Mouse (Mus musculus) mouse embryonic stem cell (cell line): ENCODE measurements around the gene Tspan9.

ENCODE experiments used
- in situ Hi-C, 2 experiments: fragments of 300-500 bp; cut with MboI; formaldehyde crosslinking; loops; 1 replicate in 1 of 2; 3 replicates in 1 of 2; pipeline ENCODE4 v1.14.3; 2019 to 2020; ENCODE audit warnings: low sequenced_read_pairs in 2 of 2, low pct_unique_long_range_greater_than_20kb in 1 of 2, mixed read lengths in 1 of 2; ENCODE audit not compliant: unreplicated experiment in 1 of 2

The Tspan9 gene

DNA sequence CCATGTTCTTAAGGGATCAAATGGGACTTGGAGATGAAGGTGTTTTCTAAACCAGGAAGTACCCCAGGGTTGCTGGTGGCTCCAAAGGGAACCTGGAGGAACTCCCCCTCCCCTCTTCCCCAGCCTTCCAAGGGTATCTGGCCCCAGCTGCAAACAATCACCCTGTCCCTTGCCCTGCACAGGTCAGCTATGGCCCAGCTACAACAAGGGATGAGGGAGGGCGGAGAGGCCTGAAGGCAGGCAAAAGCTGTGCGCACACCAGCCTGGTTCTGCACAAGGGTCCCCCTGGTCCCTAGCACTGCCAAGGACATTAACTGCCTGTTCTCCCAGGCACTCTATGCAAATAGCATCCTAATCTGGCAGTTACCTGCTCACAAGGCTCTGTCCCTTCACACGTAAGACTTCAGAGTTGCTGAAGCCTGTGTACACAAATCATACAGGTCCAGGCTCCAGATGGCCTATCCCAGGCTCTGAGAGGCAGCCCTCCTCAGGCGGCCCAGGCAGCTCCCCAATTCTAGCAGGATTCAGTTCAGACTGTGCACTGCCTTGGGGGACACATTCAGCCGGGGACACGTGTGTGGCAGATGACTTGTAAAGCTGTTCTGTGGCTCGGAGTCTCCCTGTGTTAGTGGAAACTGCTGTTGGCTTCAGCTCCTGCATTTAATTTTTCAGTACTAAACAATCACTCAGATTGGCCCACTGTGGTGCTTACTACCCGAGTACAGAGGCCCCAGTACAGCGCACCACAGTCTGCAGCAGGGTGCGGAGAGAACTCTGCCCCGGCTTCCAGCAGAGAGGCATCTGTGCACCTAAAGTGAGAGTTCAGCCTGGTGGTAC lies 133.0 kb downstream of the Tspan9 start:
- in situ Hi-C loops, result no loop called here

GRCm38 (mm10) chr6:128007982-128008562 lies 135.3 kb downstream of the Tspan9 start:
- in situ Hi-C loops, result no loop called here

- in situ Hi-C loops, result no loop called here
Observed at GRCm38 (mm10) chr6:128007241-128007701, 136.1 kb downstream of the Tspan9 start.

GRCm38 (mm10) chr6:128006156-128006555 lies 137.2 kb downstream of the Tspan9 start:
- in situ Hi-C loops, result no loop called here

DNA sequence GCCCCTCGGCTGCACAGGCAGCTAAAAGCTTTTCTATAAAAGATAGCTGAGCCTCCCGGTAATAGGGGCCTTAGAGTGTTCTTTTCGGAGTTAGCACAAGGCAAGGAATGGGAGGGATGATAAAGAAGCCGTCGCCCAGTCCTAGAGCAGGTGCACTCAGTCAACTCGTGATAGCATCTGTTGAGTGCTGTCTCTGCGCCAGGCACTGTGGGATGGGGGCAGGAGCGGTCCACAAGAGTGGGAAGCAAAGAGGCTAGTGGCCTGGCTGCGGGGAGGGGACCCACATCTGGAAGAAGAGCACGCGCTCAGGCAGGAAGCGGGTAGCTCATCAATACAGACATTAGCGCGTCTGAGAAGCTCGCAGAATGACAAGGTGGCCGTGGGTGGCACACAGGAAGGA lies 138.8 kb downstream of the Tspan9 start:
- in situ Hi-C loops, result no loop called here

GRCm38 (mm10) chr6:128003542-128003941 lies 139.9 kb downstream of the Tspan9 start:
- in situ Hi-C loops, result no loop called here

DNA sequence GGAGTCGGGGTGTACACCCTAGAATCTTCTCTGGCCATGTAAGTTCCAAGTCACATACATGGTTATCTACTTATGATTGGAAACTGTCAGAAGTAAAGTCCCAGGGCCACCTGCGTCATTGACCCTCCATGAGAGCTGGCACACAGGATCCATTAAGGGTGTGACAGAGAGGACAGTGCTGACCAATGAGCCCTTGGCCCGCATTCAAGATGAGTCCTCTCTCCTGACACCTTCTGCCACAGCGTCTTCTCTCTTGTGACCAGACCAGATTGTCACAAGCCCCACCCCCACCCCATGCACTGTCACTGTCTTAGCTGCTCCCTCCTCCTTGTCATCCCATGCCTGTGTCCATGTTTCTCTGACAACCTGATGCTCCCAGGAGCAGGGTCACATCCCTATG lies 140.7 kb downstream of the Tspan9 start:
- in situ Hi-C loops, result no loop called here

DNA sequence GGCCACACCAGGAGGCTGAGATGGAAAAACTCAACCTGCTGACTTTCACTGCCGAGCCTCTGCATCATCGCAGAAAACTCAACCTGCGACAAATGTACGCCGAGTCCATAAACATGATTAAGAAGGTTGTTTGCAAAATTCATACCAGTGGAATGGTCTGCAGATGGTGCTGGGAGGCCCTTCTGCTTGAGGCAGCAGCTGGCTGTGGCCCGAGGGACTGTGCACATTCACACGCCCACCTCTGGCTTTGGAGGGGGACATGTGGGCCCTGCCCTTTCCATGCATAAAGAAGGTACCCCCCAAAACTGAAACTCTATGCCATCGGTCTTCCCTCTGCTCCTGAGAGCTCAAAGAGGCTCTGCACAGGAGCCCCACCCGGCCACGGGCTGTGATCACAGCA lies 141.3 kb downstream of the Tspan9 start:
- in situ Hi-C loops, result no loop called here

DNA sequence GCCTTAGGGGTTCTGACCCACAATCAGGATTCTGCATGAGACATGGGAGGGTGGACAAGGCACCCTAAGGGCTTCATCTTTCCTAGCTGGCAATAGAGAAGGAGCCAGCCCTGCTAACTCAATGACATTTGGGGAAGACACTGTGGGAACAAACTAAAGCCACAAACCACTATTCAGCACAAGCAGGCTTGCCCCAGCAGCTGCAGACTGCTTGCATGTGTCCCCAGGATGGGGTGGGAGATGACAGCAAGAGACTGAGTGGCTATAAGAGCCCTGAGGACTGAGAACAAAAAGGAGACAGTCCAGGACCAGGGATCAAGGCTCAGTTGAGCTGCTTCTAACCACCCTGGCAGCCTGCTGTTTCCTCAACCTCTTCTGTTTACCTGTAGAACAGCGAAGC lies 141.8 kb downstream of the Tspan9 start:
- in situ Hi-C loops, result no loop called here

DNA sequence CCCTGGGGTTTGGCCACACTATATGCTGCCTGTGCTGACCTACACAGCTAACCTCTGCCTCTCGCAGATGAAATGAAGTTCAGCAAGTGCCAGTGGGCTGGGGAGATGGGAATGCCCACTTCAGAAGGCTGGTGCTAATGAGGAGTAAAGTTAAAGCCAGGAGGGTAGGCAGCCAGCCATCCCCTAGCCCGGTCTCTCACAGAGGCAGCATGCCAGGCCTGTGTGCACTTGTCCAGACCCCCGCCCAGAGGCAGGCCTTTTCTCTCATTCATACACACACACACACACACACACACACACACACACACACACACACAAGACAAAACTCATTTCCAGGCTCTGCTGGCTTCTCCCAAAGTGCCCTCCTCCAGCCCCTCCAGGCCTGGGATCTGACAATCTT lies 142.6 kb downstream of the Tspan9 start:
- in situ Hi-C loops, result no loop called here

DNA sequence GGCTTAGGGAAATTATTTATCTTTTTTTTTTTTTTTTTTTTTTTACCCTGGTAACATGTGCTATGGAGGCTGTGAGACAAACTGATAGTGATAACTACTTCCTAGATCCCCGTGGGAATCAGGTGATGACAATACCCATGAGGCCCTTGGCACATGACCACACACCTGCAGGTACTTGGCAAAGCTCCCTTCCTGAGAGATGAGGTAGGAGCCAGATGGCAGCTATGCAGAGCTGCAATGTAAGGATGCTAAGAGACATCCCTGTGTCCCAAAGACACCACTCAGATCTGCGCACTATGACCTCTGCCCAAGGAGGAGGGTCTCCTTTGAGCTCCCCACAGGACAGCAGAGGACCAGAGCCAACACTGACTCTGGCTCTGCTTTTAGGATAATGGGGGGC lies 144.3 kb downstream of the Tspan9 start:
- in situ Hi-C loops, result no loop called here

- in situ Hi-C loops, result no loop called here
Observed at GRCm38 (mm10) chr6:127996928-127997327, 146.5 kb downstream of the Tspan9 start.

- in situ Hi-C loops, result no loop called here
Observed at GRCm38 (mm10) chr6:127992993-127993392, 150.4 kb downstream of the Tspan9 start.

DNA sequence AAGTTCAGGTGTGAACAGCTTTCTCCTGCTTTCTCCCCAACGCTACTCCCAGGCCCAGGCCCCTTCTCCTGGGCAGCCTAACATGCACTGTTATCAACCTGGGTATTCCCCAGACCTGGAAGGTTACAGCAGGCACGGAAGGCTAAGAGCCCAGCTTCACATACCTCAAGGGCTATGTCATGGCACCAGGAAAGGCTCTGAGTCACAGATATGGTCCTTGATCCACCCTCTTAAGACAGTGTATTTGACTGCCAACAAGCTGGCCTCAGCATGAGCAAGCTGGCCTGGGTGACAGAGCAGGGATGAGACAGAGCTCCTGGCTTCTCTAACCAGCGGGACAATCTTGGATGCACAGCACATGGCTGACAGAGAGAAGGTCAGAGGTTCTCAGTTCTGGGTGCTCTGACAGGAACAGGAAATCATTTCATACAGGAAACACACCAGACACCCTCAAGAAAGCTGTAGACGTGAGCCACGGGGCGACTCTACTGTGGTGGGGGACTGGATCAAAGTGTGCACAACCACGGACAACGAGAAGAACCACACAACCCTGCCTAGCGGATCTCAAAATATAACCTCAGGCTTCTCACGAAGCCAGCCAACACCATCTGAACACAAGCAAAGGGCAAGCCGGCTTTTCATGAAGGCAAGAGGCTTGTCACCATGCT lies 151.8 kb downstream of the Tspan9 start:
- in situ Hi-C loops, result no loop called here

- in situ Hi-C loops, result no loop called here
Observed at GRCm38 (mm10) chr6:127989624-127990212, 153.7 kb downstream of the Tspan9 start.

DNA sequence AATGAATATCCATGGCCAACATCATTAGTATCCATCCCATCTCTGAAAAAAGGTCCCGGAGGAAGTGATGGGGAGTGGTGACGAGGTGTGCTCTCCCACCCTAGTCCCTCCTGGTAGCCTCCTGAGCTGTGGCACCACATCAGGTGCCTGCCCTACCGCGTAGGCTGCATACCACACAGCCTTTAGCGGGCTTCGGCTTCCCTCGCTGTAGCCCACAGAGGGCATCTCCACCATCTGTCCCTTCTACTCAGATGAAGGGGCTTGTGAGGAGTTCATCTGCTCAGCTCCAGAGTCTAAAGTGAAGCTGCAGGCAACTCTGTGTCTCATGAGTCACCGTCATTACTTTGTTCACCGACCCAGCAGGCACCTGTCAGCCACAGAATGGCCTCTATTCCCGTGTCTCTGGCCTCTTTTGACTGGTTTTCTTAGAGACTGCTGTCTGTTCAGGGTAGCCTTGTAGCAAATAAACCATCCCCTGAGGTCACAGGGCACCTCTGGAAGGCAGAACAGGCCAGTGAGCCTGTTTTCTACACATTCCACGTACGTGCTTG lies 154.4 kb downstream of the Tspan9 start:
- in situ Hi-C loops, result no loop called here

DNA sequence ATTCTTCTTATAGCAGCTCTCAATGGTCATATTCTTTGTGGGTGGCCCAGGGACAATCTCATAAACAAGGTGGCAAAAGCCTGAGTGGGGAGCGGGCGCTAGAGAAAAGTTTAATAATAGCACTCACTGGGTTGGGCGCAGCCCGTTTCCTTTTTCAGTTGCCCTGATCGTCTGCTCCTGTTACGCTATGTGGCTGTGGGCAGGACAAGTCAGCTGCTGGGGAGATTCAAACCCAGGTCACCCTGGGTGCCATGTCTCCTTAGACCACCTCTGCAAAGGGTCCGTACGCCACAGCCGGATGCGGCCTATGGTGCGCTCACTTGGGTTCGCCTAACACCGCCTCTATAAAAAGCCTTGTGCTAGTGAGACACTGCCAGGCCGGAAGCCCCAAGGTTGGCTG lies 156.0 kb downstream of the Tspan9 start:
- in situ Hi-C loops, result no loop called here

- in situ Hi-C loops, result no loop called here
Observed at GRCm38 (mm10) chr6:127986357-127986756, 157.0 kb downstream of the Tspan9 start.

GRCm38 (mm10) chr6:127981176-127981575 lies 162.2 kb downstream of the Tspan9 start:
- in situ Hi-C loops, result no loop called here
